Mouse (Mus musculus) intestine, embryonic 15.5 days (tissue): Measurements from ENCODE around the gene Vps33b. TPM values are rescaled to one million over a fixed set of nuclear protein-coding genes. Genes with fewer than 3 reads are reported as not detected.
"Not testable (repeated sequence)": the region's sequence is repeated elsewhere in the genome, so short reads cannot be mapped to it uniquely, and the experiment has no call there.

Experiments
- ATAC-seq: fragments of 200-750 bp; cut with Nextera tagmentation; 2 replicates; pipeline ENCODE4 v1.8.0; 2017; ENCODE audit warnings: moderate TSS enrichment, moderate library complexity
- H3K27ac ChIP-seq: fragments of 300-500 bp; sonication (generic); 2 replicates; pipeline ENCODE4 v1.5.1; 2015; ENCODE audit warnings: mild to moderate bottlenecking, inconsistent platforms
- H3K27me3 ChIP-seq: fragments of 300-500 bp; sonication (generic); replicated peaks from 2 replicates; pipeline ENCODE4 v1.6.1; 2015; ENCODE audit warnings: inconsistent platforms
- H3K36me3 ChIP-seq: fragments of 300-500 bp; sonication (generic); 2 replicates; pipeline ENCODE4 v1.6.1; 2015; ENCODE audit warnings: inconsistent platforms
- H3K4me1 ChIP-seq: fragments of 300-500 bp; sonication (generic); replicated peaks from 2 replicates; pipeline ENCODE4 v1.6.1; 2015; ENCODE audit warnings: inconsistent platforms
- H3K4me2 ChIP-seq: fragments of 300-500 bp; sonication (generic); replicated peaks from 2 replicates; pipeline ENCODE4 v1.6.1; 2015; ENCODE audit warnings: mild to moderate bottlenecking, inconsistent platforms
- H3K4me3 ChIP-seq: fragments of 300-500 bp; sonication (generic); replicated peaks from 2 replicates; pipeline ENCODE4 v1.5.1; 2015; ENCODE audit warnings: inconsistent platforms
- H3K9ac ChIP-seq: fragments of 300-500 bp; sonication (generic); 2 replicates; pipeline ENCODE4 v1.6.1; 2015; ENCODE audit warnings: inconsistent platforms
- H3K9me3 ChIP-seq: fragments of 300-500 bp; sonication (generic); 2 replicates; pipeline ENCODE4 v1.6.1; 2016; ENCODE audit warnings: inconsistent platforms
- WGBS: fragments of 180-500 bp; shearing (Covaris S2); methylation state at CpG from one replicate; pipeline ENCODE4 v1.1.7; 2015; 5-methylcytosine and 5-hydroxymethylcytosine counted together
- polyA plus RNA-seq: library from polyadenylated mRNA; unstranded; fragments of >200 nt; fragmentation: Nextera tagmentation; extraction: Ambion mirVana; gene quantifications from 2 replicates; pipeline ENCODE4 v1.2.1, GENCODE M21; 2015

Gene Vps33b
- polyA plus RNA-seq, 1 experiment from 2014 or later, result 12.7 TPM

GRCm38 (mm10) chr7:80324816-80325119 is 55.3 kb downstream of the Vps33b start:
- H3K36me3 ChIP-seq, result peaks cover 37% of the 10 kb centered on the region

DNA sequence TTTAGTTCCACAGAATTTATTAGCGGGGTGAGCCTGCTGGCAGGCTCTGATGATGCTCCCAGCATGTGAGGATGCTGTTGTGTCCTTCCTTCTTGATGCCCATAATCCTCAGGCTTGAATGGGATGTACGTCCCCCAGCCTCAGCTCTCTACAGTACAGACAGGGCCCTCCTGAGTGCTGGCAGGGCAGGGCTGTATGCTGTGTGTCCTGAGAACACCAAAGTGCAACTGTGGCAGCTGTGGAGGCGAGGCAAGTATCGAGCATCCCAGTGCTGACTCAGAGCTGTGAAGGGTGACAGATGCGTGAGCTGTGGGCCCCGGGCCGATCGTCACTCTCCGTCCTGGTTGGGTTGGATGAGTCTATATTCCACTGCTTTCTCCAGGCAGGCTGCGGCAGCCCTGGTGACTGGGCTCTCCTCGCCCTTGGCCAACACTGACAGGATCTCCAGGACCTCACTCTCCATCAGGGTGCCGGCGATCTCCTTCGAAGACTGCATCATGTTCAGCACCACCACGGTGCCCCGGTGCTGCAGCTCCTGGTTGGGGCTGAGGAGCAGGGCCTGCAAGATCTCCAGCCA is 55.9 kb downstream of the Vps33b start:
- Histone ChIP-seq H3K9me3 (no peaks in the 10 kb centered on the region), H3K27me3 (no peaks in the 10 kb centered on the region), H3K4me3 (no peak overlapping the region), H3K9ac (no peak overlapping the region), H3K27ac (0 out of 2 replicates have a peak overlapping the region, but pooled peaks have one; percentile 36), H3K4me2 (no peak overlapping the region), H3K4me1 (peaks cover 12% of the 10 kb centered on the region; the same call in 1 of the 2 replicates), H3K36me3 (peaks cover 43% of the 10 kb centered on the region)
- ATAC-seq, result no peak
- WGBS, result 94% methylated on average over 16 of the region's 16 CpGs

More at GRCm38 (mm10) chr7:80324816-80325119, 55.3 kb downstream of the Vps33b start:
- WGBS, result 34% methylated on average over 4 of the region's 5 CpGs
- H3K27ac ChIP-seq, result 0 out of 2 replicates have a peak overlapping the region, but pooled peaks have one; percentile 56
- H3K4me3 ChIP-seq, H3K9ac ChIP-seq, H3K9me3 ChIP-seq, ATAC-seq, H3K27me3 ChIP-seq: not testable (repeated sequence)
- H3K4me1 ChIP-seq, result peaks cover 12% of the 10 kb centered on the region; the same call in 1 of the 2 replicates
- H3K4me2 ChIP-seq, result peak overlapping the region; percentile 47; the same call in 1 of the 2 replicates

- no peak overlapping the region for H3K4me2 ChIP-seq
- no peaks in the 10 kb centered on the region for H3K9me3 ChIP-seq
- no peak for ATAC-seq
- no peaks in the 10 kb centered on the region for H3K27me3 ChIP-seq
- H3K9ac ChIP-seq, result no peak overlapping the region
- peaks cover 50% of the 10 kb centered on the region for H3K36me3 ChIP-seq
- H3K4me1 ChIP-seq, result peaks cover 12% of the 10 kb centered on the region; the same call in 1 of the 2 replicates
- 94% methylated on average over 19 of the region's 19 CpGs for WGBS
- H3K4me3 ChIP-seq, result no peak overlapping the region
- no peak overlapping the region for H3K27ac ChIP-seq
Observed at GRCm38 (mm10) chr7:80326076-80326475, 56.6 kb downstream of the Vps33b start.

DNA sequence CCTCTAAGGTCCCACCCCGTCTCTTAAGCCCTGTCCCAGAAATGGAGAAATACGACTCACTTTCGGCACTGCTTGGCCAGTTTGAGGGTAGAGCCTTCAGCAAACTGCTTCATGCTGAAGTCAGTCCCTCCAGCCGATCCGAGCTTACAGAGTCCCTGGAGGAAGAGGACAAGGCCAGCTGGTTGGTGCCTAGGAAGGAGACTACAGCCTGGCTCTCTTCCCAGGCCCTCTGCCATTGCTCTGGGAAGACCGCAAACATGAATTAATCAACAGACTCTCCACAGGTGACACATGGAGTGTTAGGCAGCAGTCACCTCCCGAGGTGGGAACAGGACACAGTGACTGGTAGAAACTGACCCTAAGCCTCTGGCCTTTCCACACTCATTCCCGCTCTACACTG is 60.8 kb downstream of the Vps33b start:
- peaks cover 2% of the 10 kb centered on the region; the same call in 1 of the 2 replicates for H3K4me1 ChIP-seq
- ATAC-seq, result no peak
- H3K4me3 ChIP-seq, result no peak overlapping the region
- no peak overlapping the region for H3K27ac ChIP-seq
- H3K9me3 ChIP-seq, result no peaks in the 10 kb centered on the region
- no peak overlapping the region for H3K4me2 ChIP-seq
- no peak overlapping the region for H3K9ac ChIP-seq
- WGBS, result 86% methylated on average over 8 of the region's 8 CpGs
- peaks cover 77% of the 10 kb centered on the region for H3K36me3 ChIP-seq
- H3K27me3 ChIP-seq, result no peaks in the 10 kb centered on the region

GRCm38 (mm10) chr7:80331433-80331832 is 62.0 kb downstream of the Vps33b start:
- Histone ChIP-seq H3K27me3 (no peaks in the 10 kb centered on the region), H3K9me3 (no peaks in the 10 kb centered on the region), H3K9ac (no peak overlapping the region), H3K27ac (no peak overlapping the region), H3K36me3 (peaks cover 77% of the 10 kb centered on the region), H3K4me2 (no peak overlapping the region), H3K4me3 (no peak overlapping the region), H3K4me1 (no peaks in the 10 kb centered on the region)
- 93% methylated on average over 19 of the region's 19 CpGs for WGBS
- ATAC-seq, result no peak

DNA sequence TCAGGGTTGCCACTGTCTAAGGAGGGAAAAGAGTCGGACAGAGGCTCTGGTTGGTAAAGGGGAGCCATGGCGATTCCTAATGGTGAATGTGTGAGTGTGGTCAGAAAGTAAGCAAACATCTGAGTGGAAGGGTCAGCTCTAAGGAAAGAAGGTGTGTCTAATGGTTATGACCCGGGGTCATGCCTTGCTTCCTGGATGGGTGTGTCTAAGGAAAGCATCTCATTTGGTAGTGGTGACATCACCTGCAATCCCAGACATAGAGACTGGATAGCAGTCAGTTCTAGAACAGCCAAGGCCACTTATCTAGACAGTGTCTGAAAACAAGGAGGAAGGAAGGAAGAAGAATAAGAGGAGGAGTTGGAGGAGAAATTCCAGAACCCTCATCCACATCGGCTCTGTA is 65.4 kb downstream of the Vps33b start:
- H3K4me1 ChIP-seq, result peaks cover 10% of the 10 kb centered on the region
- no peak overlapping the region for H3K27ac ChIP-seq
- H3K4me2 ChIP-seq, result no peak overlapping the region
- no peak overlapping the region for H3K4me3 ChIP-seq
- H3K27me3 ChIP-seq, result no peaks in the 10 kb centered on the region
- no peak overlapping the region for H3K9ac ChIP-seq
- peaks cover 56% of the 10 kb centered on the region for H3K36me3 ChIP-seq
- no peaks in the 10 kb centered on the region for H3K9me3 ChIP-seq
- ATAC-seq, result no peak
- 87% methylated on average over 4 of the region's 4 CpGs for WGBS

DNA sequence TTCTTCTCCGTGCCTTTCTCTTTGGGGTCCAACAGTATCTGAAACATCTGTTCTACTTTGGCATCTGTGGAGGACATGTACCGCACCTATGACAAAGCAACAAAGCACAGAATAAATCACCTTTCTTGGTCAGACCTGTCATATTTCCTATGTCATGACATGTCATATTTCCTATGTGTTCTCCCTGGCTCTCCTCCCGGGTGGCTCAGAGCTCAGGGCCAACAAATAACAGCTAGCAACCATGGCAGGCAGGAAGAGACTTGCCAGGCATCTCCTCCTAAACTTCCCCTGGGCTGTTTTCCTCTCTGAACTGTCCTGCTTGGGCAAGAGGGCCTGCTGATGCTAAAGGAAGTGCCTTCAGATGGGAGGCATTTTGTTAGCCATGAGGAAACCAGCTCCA is 67.5 kb downstream of the Vps33b start:
- Histone ChIP-seq H3K27me3 (no peaks in the 10 kb centered on the region), H3K27ac (no peak overlapping the region), H3K4me1 (peaks cover 15% of the 10 kb centered on the region), H3K4me3 (no peak overlapping the region), H3K4me2 (no peak overlapping the region), H3K9me3 (no peaks in the 10 kb centered on the region), H3K9ac (no peak overlapping the region), H3K36me3 (peaks cover 35% of the 10 kb centered on the region)
- ATAC-seq, result no peak
- 85% methylated on average over 3 of the region's 3 CpGs for WGBS

DNA sequence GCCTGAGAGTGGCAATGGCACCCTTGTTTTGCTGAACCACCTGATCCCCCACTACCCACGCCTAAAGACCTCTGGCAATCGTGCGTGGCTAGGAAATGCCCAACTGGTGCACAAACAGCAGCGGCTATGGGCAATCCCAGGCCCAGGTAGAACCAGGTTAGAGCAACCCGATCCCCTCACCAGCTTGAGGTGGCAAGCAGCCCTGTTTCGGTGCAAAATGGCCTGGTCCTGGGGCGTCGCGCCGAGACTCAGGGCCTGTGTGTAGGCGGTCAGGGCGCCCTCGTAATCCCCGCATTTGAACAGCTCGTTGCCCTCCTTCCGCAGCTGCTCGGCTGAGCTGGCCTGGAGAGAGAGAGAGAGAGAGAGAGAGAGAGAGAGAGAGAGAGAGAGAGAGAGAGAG is 69.9 kb downstream of the Vps33b start:
- Histone ChIP-seq H3K9me3 (no peaks in the 10 kb centered on the region), H3K27ac (peak overlapping the region; percentile 58; the same call in 1 of the 2 replicates), H3K27me3 (no peaks in the 10 kb centered on the region), H3K4me1 (peaks cover 25% of the 10 kb centered on the region), H3K4me3 (peak overlapping the region; percentile 67), H3K36me3 (peaks cover 18% of the 10 kb centered on the region), H3K4me2 (peak overlapping the region; percentile 92), H3K9ac (peak overlapping the region; percentile 71)
- 6% methylated on average over 17 of the region's 17 CpGs for WGBS
- no peak for ATAC-seq

DNA sequence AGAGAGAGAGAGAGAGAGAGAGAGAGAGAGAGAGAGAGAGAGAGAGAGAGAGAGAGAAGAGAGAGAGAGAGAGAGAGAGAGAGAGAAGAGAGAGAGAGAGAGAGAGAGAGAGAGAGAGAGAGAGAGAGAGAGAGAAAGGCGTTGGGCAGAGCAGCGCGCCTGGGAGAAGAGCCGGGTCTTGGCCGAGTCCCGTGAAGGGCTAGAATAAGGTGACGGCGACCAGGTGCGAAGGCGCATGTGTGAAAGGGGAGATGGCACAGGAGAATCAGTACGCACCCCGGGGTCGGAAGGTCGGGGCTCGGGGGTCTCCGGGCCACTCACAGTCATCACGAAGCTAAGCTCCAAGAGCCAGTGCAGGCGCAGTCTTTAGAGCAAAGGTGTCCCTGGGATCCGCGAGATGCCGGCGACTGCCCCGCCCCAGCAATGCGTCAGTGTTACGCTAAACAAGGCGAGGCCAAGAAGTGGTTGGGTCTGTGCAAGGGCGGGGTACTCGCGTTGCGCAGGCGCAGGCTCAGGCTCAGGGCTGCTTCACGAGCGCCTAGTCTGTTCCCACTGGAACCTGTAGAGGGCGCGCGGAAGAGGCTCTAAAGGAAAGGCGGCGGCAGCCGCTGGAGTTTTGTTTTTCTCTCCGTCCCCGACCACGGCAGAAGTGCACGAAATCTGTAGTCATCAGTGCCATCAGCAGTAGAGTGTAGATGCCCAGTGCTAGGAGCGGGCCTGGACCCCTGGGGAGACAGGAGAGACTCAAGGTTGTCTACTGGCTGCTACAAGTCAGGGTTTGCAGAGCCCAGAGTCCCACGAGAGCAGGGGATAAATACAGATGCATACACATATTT is 70.6 kb downstream of the Vps33b start:
- Histone ChIP-seq H3K4me3 (peak overlapping the region; percentile 67), H3K36me3 (peaks cover 17% of the 10 kb centered on the region), H3K27ac (peak overlapping the region; percentile 90), H3K27me3 (no peaks in the 10 kb centered on the region), H3K4me2 (peak overlapping the region; percentile 92), H3K9me3 (no peaks in the 10 kb centered on the region), H3K4me1 (peaks cover 25% of the 10 kb centered on the region), H3K9ac (peak overlapping the region; percentile 64)
- peak; percentile 98 for ATAC-seq
- under 1% methylated on average over 45 of the region's 45 CpGs for WGBS

DNA sequence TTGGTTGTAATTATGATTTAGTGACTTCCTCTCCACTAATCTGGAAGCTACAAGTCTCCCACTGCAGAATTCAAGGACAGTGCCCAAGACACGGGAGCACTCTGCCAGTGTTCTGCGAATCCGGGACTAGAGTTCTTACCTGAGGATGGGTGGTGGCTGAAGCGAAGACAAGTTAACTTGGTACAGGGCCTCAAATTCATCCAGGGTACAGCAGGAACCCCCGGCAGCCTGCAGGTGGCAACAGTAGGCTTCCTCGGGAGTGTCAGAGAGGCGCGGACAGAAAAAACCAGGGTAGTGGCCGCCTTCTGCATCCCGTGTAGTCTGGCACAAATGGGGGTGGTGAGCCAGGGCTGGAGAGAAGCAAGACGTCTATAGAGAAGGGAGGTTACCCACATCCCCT is 71.3 kb downstream of the Vps33b start, which contains the start of gene Unc45a:
TSS of gene Unc45a (minus strand) at position 213 of the 400 bp plus-strand sequence.
- Histone ChIP-seq H3K9ac (peak within 1 kb of the TSS; percentile 64), H3K27me3 (no peaks in the 10 kb centered on the region), H3K9me3 (no peaks in the 10 kb centered on the region), H3K36me3 (peaks cover 10% of the 10 kb centered on the region), H3K27ac (peak within 1 kb of the TSS; percentile 90), H3K4me3 (peak within 1 kb of the TSS; percentile 67), H3K4me2 (peak within 1 kb of the TSS; percentile 92), H3K4me1 (peaks cover 25% of the 10 kb centered on the region)
- WGBS, result 3% methylated on average over 11 of the region's 11 CpGs
- ATAC-seq, result peak; percentile 59
